Mouse (Mus musculus) liver, adult 2 months (tissue): ENCODE data around the gene Gm9049.
"Not testable (repeated sequence)": the region's sequence is repeated elsewhere in the genome, so short reads cannot be mapped to it uniquely, and the experiment has no call there.

ENCODE experiments used
- CTCF ChIP-seq: fragments of 200-500 bp; IDR thresholded peaks from 2 replicates; pipeline ENCODE4 v1.5.1; 2011; ENCODE audit warnings: low read depth, low read length, control low read depth
- POLR2A ChIP-seq: fragments of 200-500 bp; IDR thresholded peaks from 2 replicates; pipeline ENCODE4 v1.6.1; 2011; ENCODE audit warnings: low read length, control low read depth; ENCODE audit not compliant: insufficient read depth; ENCODE audit errors: extremely low read depth

DNA sequence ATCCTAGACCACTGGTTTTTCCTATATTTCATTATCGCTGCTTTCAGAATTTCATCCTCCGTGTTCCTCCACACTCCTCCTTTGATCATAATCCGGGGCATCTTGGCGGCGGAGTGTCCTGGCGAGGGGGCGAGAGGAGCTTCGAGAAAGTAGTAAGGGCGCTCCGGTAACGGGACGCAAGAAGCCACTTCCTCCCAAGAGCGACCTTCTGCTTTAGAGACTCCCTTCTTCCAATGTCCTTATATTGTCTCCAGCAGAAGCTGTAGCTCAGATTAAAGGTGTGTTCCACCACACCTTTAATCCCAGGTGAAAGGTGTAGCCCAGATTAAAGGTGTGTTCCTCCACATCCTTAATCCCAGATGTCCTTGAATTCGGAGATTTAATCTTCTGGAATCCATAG is 10.8 kb downstream of the Gm9049 start, which contains the start of gene Gm9046:
- not testable (repeated sequence) for TF ChIP-seq CTCF, POLR2A
